Mouse (Mus musculus) liver, embryonic 14.5 days (tissue): ENCODE measurements at regions not wholly inside any gene's neighbourhood (a gene's known extent, or its start where the extent isn't known, plus 50 kb on each side); places are given as distances from the start of the nearest gene placed in this dataset.

ENCODE experiments used
- CTCF ChIP-seq: IDR thresholded peaks from 2 replicates; pipeline ENCODE4 v1.5.1; 2016; ENCODE audit warnings: antibody characterized with exemption, low read depth, control low read depth
- EP300 ChIP-seq: IDR thresholded peaks from 2 replicates; pipeline ENCODE4 v1.6.1; 2016; ENCODE audit warnings: antibody characterized with exemption, low read depth

GRCm38 (mm10) chr1:69379741-69380140, 271.9 kb upstream of the Erbb4 start:
- TF ChIP-seq CTCF: no peak
- no peak for TF ChIP-seq EP300
